Mouse (Mus musculus) forebrain, embryonic 12.5 days (tissue): ENCODE results near the gene Snrpb. TPM values are rescaled to one million over a fixed set of nuclear protein-coding genes. Genes with fewer than 3 reads are reported as not detected.

ENCODE experiments used
- ATAC-seq: fragments of 200-750 bp; cut with Nextera tagmentation; 2 replicates; pipeline ENCODE4 v1.8.0; 2017; ENCODE audit warnings: moderate TSS enrichment; ENCODE audit not compliant: low FRiP score
- H3K27ac ChIP-seq: fragments of 300-500 bp; sonication (generic); 2 replicates; pipeline ENCODE4 v1.5.1; 2016; ENCODE audit warnings: mild to moderate bottlenecking
- H3K27me3 ChIP-seq: fragments of 300-500 bp; sonication (generic); 2 replicates; pipeline ENCODE4 v1.6.1; 2016; ENCODE audit warnings: mild to moderate bottlenecking
- H3K36me3 ChIP-seq: fragments of 300-500 bp; sonication (generic); replicated peaks from 2 replicates; pipeline ENCODE4 v1.6.1; 2016; ENCODE audit warnings: mild to moderate bottlenecking
- H3K4me1 ChIP-seq: fragments of 300-500 bp; sonication (generic); 2 replicates; pipeline ENCODE4 v1.6.1; 2016
- H3K4me2 ChIP-seq: fragments of 300-500 bp; sonication (generic); 2 replicates; pipeline ENCODE4 v1.6.1; 2016; ENCODE audit warnings: mild to moderate bottlenecking, moderate library complexity
- H3K4me3 ChIP-seq: fragments of 300-500 bp; sonication (generic); replicated peaks from 2 replicates; pipeline ENCODE4 v1.5.1; 2016; ENCODE audit warnings: mild to moderate bottlenecking
- H3K9ac ChIP-seq: fragments of 300-500 bp; sonication (generic); 2 replicates; pipeline ENCODE4 v1.6.1; 2016; ENCODE audit warnings: mild to moderate bottlenecking
- H3K9me3 ChIP-seq: fragments of 300-500 bp; sonication (generic); 2 replicates; pipeline ENCODE4 v1.6.1; 2016
- WGBS: fragments of 180-500 bp; shearing (Covaris S2); methylation state at CpG from one replicate; pipeline ENCODE4 v1.1.7; 2016; 5-methylcytosine and 5-hydroxymethylcytosine counted together
- polyA plus RNA-seq: library from polyadenylated mRNA; unstranded; fragments of >200 nt; fragmentation: Nextera tagmentation; extraction: Ambion mirVana; gene quantifications from 2 replicates; pipeline ENCODE4 v1.2.1, GENCODE M21; 2016

Gene Snrpb
- polyA plus RNA-seq, 1 experiment from 2014 or later, result 577 TPM

DNA sequence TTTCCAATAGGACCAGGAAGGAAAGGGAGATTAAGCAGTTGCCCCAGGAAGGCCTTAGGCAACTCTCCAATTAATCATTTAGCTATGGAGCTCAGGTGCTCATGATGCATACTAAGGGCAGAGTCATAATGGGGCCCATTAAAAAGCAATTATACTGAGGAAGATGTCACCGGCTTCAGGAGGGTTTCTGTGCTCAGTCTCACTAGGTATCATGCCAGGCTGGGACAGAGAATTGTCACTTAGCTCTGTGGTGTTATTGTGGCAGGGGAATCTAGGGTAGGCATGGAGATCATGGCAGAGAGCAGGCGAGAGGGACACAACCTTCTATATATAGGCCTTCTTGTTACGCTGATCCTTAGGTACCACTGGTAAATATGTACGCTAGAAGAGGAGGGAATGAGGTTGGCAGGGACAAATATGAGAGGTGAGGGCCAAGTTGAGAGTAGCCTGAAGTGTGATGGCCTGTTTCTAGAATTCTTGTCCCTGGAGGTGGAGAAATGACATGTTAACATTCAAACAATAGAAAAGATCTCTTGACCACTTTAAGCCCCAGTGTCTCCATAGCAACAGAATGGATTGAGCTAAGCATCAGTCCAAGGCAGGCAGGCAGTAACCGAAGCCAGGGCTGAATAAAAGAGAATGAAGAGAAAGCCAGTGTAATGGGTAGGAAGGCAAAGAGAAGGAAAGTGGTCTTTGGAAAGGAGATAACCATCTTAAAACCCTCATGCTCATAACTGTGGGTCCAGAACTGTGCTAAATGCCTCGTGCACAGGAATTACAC is 53.7 kb downstream of the Snrpb start:
- no peak overlapping the region for H3K9ac ChIP-seq
- H3K27ac ChIP-seq, result no peak overlapping the region
- no peaks in the 10 kb centered on the region for H3K36me3 ChIP-seq
- H3K4me2 ChIP-seq, result no peak overlapping the region
- no peak overlapping the region for H3K4me3 ChIP-seq
- WGBS, result 59% methylated on average over 6 of the region's 6 CpGs
- peaks cover 13% of the 10 kb centered on the region for H3K4me1 ChIP-seq
- no peak for ATAC-seq
- peaks cover 2% of the 10 kb centered on the region; the same call in 1 of the 2 replicates for H3K27me3 ChIP-seq
- H3K9me3 ChIP-seq, result no peaks in the 10 kb centered on the region

Other genes with a start within 250 kb of the Snrpb start
- not detected in 2 replicates for gene Tgm3, start 167.1 kb downstream of the Snrpb start, polyA plus RNA-seq
- gene Tgm6, start 67.0 kb downstream of the Snrpb start, polyA plus RNA-seq, result 0.06 TPM in 2 replicates
- gene Tmc2, start 15.8 kb upstream of the Snrpb start, polyA plus RNA-seq, result not detected in 2 replicates
- 366 and 374 TPM in 2 replicates for gene Nop56, start 95.0 kb upstream of the Snrpb start, polyA plus RNA-seq
- 130 TPM in 2 replicates for gene Idh3b, start 105.1 kb upstream of the Snrpb start, polyA plus RNA-seq
- gene Ebf4, start 115.8 kb upstream of the Snrpb start, polyA plus RNA-seq, result 2.7 and 2.9 TPM in 2 replicates
- 26.2 and 28.4 TPM in 2 replicates for gene Cpxm1, start 218.2 kb upstream of the Snrpb start, polyA plus RNA-seq
- gene Gm28372, start 225.8 kb upstream of the Snrpb start, polyA plus RNA-seq, result not detected in 2 replicates
- not detected in 2 replicates for gene 1700020A23Rik, start 225.9 kb upstream of the Snrpb start, polyA plus RNA-seq
- gene Tmem239, start 227.1 kb upstream of the Snrpb start, polyA plus RNA-seq, result 0.15 TPM in 1 of 2 replicates, not detected in the other
- 133 and 137 TPM in 2 replicates for gene Vps16, start 244.9 kb upstream of the Snrpb start, polyA plus RNA-seq
- 10.9 TPM in 2 replicates for gene Pced1a, start 245.3 kb upstream of the Snrpb start, polyA plus RNA-seq